Mouse (Mus musculus) heart, adult 2 months (tissue): ENCODE results near the gene Mef2c.

Experiments
- CTCF ChIP-seq: fragments of 200-600 bp; IDR thresholded peaks from 2 replicates; pipeline ENCODE4 v1.8.1; 2022; ENCODE audit warnings: antibody characterized with exemption, mild to moderate bottlenecking, moderate library complexity
- EP300 ChIP-seq: fragments of 200-500 bp; IDR thresholded peaks from 2 replicates; pipeline ENCODE4 v1.6.1; 2011; ENCODE audit warnings: low read depth, low read length, control low read depth; ENCODE audit not compliant: insufficient read depth
- POLR2A ChIP-seq: fragments of 200-500 bp; IDR thresholded peaks from 2 replicates; pipeline ENCODE4 v1.6.1; 2011; ENCODE audit warnings: mild to moderate bottlenecking, low read depth, low read length, control low read depth; ENCODE audit not compliant: insufficient read depth

DNA sequence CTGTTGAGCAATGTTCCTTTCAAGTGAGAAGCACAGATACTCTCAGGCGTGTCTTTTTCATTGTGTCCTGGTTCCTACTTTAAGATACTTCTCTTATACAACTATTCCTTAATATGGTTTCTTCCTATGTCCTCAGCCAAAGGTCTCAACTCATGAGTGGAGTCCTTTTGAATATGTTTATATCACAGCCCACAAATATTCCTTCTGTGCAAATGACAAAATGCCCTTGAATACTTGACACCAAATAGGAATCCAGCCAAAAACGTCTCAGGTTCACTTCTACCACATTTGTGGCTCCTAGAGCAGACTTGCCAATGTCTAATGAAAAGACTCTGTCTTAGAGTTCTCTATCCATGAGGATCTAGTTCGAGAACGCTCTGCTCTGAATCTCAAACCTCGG is 21.7 kb upstream of the Mef2c start:
- TF ChIP-seq POLR2A (no peak), EP300 (no peak), CTCF (no peak)
